Mouse (Mus musculus): ENCODE results near the gene Gm19668. TPM values are rescaled to one million over a fixed set of nuclear protein-coding genes. Genes with fewer than 3 reads are reported as not detected.
"Not testable (repeated sequence)": the region's sequence is repeated elsewhere in the genome, so short reads cannot be mapped to it uniquely, and the experiment has no call there.

The Gm19668 gene
- polyA plus RNA-seq, 1 experiment = not detected

DNA sequence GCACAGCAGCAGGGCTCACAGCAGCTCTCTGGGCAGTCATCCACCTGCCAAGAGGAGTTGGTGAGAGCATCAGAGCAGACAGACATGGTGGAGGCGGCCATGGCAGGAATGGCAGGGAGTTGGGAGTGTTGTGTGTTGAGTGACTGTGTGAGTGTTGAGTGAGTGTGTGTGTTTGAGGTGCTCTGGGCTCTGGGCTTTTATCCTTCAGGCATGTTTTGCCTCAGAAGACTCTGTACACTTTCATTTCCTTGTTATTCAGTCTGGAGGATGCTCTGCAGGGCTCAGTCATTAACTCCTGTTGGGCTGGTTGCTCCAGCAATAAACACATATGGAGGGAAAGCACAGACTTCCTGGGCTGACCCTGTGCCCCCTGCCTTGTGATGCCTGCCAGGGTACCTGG lies 27.7 kb downstream of the Gm19668 start, which contains the start of gene Gm3238:
TSS of gene Gm3238 (minus strand) at position 101 of the 400 bp plus-strand sequence.
- H3K36me3 ChIP-seq (ENCODE audit: control insufficient read depth); H3K9me3 ChIP-seq (ENCODE audit: control insufficient read depth, low read length); H3K27me3 ChIP-seq (ENCODE audit: control insufficient read depth); H3K4me1 ChIP-seq (ENCODE audit: control insufficient read depth); H3K4me3 ChIP-seq (replicated peaks): not testable (repeated sequence)

DNA sequence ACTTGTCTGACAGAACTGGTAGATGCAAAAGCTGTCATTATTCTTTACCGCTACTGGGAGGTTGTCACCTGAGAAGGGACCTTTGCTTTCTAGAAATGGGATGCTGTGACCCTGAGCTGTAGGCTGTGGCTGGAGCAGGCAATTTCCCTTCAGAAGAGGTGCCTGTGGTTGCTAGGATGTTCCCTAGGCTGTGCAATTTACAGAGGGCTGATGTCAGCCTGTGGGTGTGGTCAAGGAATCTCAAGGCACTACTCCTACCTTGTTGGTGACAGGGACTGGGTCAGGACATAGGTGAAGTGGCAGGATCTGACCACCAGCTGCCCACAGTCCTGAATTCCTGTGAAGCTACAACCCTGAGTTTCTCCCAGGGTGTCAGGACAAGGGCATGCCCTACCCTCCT lies 29.2 kb downstream of the Gm19668 start:
- TF ChIP-seq TAL1 (IDR thresholded peaks at IDR 0.05; ENCODE audit: low read length) (no peak), GATA1 (IDR thresholded peaks at IDR 0.05; ENCODE audit: low read length) (no peak)
- H3K36me3 ChIP-seq (ENCODE audit: control insufficient read depth) = no peaks in the 10 kb centered on the region
- no peak overlapping the region for H3K4me3 ChIP-seq (replicated peaks)
- no peaks in the 10 kb centered on the region for H3K4me1 ChIP-seq (ENCODE audit: control insufficient read depth)
- no peaks in the 10 kb centered on the region for H3K9me3 ChIP-seq (ENCODE audit: control insufficient read depth, low read length)
- H3K27me3 ChIP-seq (ENCODE audit: control insufficient read depth) = no peaks in the 10 kb centered on the region

DNA sequence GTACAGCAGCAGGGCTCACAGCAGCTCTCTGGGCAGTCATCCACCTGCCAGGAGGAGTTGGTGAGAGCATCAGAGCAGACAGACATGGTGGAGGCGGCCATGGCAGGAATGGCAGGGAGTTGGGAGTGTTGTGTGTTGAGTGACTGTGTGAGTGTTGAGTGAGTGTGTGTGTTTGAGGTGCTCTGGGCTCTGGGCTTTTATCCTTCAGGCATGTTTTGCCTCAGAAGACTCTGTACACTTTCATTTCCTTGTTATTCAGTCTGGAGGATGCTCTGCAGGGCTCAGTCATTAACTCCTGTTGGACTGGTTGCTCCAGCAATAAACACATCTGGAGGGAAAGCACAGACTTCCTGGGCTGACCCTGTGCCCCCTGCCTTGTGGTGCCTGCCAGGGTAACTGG lies 39.4 kb downstream of the Gm19668 start, which contains the start of gene Gm3233:
TSS of gene Gm3233 (minus strand) at position 101 of the 400 bp plus-strand sequence.
- H3K27me3 ChIP-seq (ENCODE audit: control insufficient read depth); H3K4me1 ChIP-seq (ENCODE audit: control insufficient read depth); H3K4me3 ChIP-seq (replicated peaks); H3K9me3 ChIP-seq (ENCODE audit: control insufficient read depth, low read length); H3K36me3 ChIP-seq (ENCODE audit: control insufficient read depth): not testable (repeated sequence)

DNA sequence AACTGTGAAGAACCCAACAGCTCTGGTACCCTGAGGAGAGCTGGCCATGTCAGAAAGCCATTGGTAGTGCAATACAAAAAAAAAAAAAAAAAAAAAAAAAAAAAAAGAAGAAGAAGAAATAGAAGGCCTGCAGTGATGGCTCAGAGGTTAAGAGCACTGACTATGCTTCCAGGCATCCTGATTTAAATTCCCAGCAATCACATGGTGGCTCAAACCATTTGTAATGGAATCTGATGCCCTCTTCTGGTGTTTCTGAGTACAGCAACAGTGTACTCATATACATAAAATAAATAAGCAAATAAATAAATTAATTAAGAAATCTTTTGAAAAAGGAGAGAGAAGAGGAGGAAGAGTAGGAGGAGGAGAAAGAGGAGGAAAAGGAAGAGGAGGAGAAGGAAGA lies 45.5 kb downstream of the Gm19668 start:
- TF ChIP-seq TAL1 (IDR thresholded peaks at IDR 0.05; ENCODE audit: low read length) = no peak
- no peak for TF ChIP-seq GATA1 (IDR thresholded peaks at IDR 0.05; ENCODE audit: low read length)
- Histone ChIP-seq H3K4me3 (replicated peaks) (no peak overlapping the region), H3K9me3 (ENCODE audit: control insufficient read depth, low read length) (peaks cover 4% of the 10 kb centered on the region; the same call in 1 of the 2 replicates), H3K4me1 (ENCODE audit: control insufficient read depth) (no peaks in the 10 kb centered on the region), H3K27me3 (ENCODE audit: control insufficient read depth) (no peaks in the 10 kb centered on the region), H3K36me3 (ENCODE audit: control insufficient read depth) (no peaks in the 10 kb centered on the region)

DNA sequence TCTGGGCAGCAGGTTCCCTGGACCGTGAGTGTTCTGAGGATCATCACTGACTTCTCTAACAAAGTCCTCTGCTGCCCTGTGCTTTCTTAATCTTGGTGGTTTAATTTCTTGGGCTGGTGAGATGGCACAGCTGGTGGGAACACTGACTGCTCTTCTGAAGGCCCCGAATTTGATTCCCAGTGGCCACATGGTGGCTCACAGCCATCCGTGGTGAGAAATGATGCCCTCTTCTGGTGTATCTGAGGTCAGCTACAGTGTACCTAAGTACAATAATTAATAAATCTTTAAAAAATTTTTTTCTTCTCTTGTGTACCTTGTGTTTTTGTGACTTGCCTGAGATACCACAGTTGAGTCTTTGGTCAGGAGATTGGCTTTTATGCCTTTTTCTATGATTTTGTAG lies 46.6 kb downstream of the Gm19668 start:
- not testable (repeated sequence) for H3K36me3 ChIP-seq (ENCODE audit: control insufficient read depth); H3K27me3 ChIP-seq (ENCODE audit: control insufficient read depth); H3K4me3 ChIP-seq (replicated peaks); H3K4me1 ChIP-seq (ENCODE audit: control insufficient read depth)
- peaks cover 13% of the 10 kb centered on the region for H3K9me3 ChIP-seq (ENCODE audit: control insufficient read depth, low read length)

DNA sequence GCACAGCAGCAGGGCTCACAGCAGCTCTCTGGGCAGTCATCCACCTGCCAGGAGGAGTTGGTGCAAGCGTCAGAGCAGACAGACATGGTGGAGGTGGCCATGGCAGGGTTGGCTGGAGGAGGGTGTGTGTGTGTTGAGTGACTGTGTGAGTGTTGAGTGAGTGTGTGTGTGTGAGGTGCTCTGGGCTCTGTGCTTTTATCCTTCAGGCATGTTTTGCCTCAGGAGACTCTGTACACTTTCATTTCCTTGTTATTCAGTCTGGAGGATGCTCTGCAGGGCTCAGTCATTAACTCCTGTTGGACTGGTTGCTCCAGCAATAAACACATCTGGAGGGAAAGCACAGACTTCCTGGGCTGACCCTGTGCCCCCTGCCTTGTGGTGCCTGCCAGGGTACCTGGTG lies 47.7 kb downstream of the Gm19668 start, which contains the start of gene Gm9736:
TSS of gene Gm9736 (minus strand) at position 101 of the 400 bp plus-strand sequence.
- peaks cover 16% of the 10 kb centered on the region for H3K9me3 ChIP-seq (ENCODE audit: control insufficient read depth, low read length)
- not testable (repeated sequence) for H3K27me3 ChIP-seq (ENCODE audit: control insufficient read depth); H3K36me3 ChIP-seq (ENCODE audit: control insufficient read depth); H3K4me1 ChIP-seq (ENCODE audit: control insufficient read depth); H3K4me3 ChIP-seq (replicated peaks)

DNA sequence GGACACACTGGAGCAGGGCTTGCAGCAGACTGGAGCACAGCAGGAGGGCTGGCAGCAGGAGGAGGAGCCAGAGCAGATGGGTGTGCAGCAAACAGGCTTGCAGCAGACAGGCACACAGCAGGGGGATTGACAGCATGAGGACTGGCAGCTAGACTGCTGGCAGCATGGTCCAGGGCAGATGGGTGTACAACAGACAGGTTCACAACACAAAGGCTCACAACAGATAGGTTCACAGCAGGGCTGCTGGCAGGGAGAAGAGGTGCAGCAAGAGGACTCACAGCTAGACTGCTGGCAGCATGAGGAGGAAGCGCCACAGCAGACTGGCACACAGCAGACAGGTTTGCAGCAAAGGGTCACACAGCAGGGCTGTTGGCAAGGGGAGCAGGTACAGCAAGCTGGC lies 48.2 kb downstream of the Gm19668 start:
- not testable (repeated sequence) for H3K36me3 ChIP-seq (ENCODE audit: control insufficient read depth); H3K27me3 ChIP-seq (ENCODE audit: control insufficient read depth); H3K4me1 ChIP-seq (ENCODE audit: control insufficient read depth); H3K4me3 ChIP-seq (replicated peaks)
- peaks cover 17% of the 10 kb centered on the region for H3K9me3 ChIP-seq (ENCODE audit: control insufficient read depth, low read length)

Other genes with a start within 250 kb of the Gm19668 start
- gene Pttg1ip, start 217.4 kb downstream of the Gm19668 start, polyA plus RNA-seq (2012) = 7.2 and 9.7 TPM in 2 replicates
- 3.1 and 3.3 TPM in 2 replicates for gene Sumo3, start 193.0 kb downstream of the Gm19668 start, polyA plus RNA-seq (2012)
- gene Gm49325, start 192.9 kb downstream of the Gm19668 start, polyA plus RNA-seq (2012) = not detected in 2 replicates
- 2.6 and 2.9 TPM in 2 replicates for gene Ube2g2, start 176.9 kb downstream of the Gm19668 start, polyA plus RNA-seq (2012)
- not detected in 2 replicates for gene Tspear, start 112.6 kb downstream of the Gm19668 start, polyA plus RNA-seq (2012)
- gene Gm19402, start 108.4 kb downstream of the Gm19668 start, polyA plus RNA-seq (2012) = not detected in 2 replicates
- not detected in 2 replicates for gene Gm9508, start 101.9 kb downstream of the Gm19668 start, polyA plus RNA-seq (2012)
- not detected in 2 replicates for gene Gm10272, start 92.5 kb downstream of the Gm19668 start, polyA plus RNA-seq (2012)
- gene Gm10024, start 87.7 kb downstream of the Gm19668 start, polyA plus RNA-seq (2012) = not detected in 2 replicates
- gene Gm10142, start 83.3 kb downstream of the Gm19668 start, polyA plus RNA-seq (2012) = not detected in 2 replicates
- not detected in 2 replicates for gene Krtap12-1, start 78.5 kb downstream of the Gm19668 start, polyA plus RNA-seq (2012)
- not detected in 2 replicates for gene Gm10100, start 72.6 kb downstream of the Gm19668 start, polyA plus RNA-seq (2012)
- gene Gm18596, start 56.5 kb downstream of the Gm19668 start, polyA plus RNA-seq (2012) = not detected in 2 replicates
- not detected in 2 replicates for gene Gm9736, start 47.8 kb downstream of the Gm19668 start, polyA plus RNA-seq (2012)
- not detected in 2 replicates for gene Gm3233, start 39.5 kb downstream of the Gm19668 start, polyA plus RNA-seq (2012)
- not detected in 2 replicates for gene Gm3238, start 27.8 kb downstream of the Gm19668 start, polyA plus RNA-seq (2012)
- not detected in 2 replicates for gene Gm7138, start 22.2 kb downstream of the Gm19668 start, polyA plus RNA-seq (2012)
- gene Gm3250, start 16.6 kb downstream of the Gm19668 start, polyA plus RNA-seq (2012) = not detected in 2 replicates
- gene Gm7137, start 10.9 kb downstream of the Gm19668 start, polyA plus RNA-seq (2012) = not detected in 2 replicates
- not detected in 2 replicates for gene Gm9639, start 4.1 kb downstream of the Gm19668 start, polyA plus RNA-seq (2012)
- not detected in 2 replicates for gene Gm9507, start 12.7 kb upstream of the Gm19668 start, polyA plus RNA-seq (2012)
- not detected in 2 replicates for gene Gm2696, start 15.5 kb upstream of the Gm19668 start, polyA plus RNA-seq (2012)
- not detected in 2 replicates for gene Krtap10-4, start 28.0 kb upstream of the Gm19668 start, polyA plus RNA-seq (2012)
- gene Krtap10-10, start 36.8 kb upstream of the Gm19668 start, polyA plus RNA-seq (2012) = 0.04 TPM in 1 of 2 replicates, not detected in the other
- not detected in 2 replicates for gene Gm36176, start 47.7 kb upstream of the Gm19668 start, polyA plus RNA-seq (2012)
- not detected in 2 replicates for gene Gm10318, start 53.7 kb upstream of the Gm19668 start, polyA plus RNA-seq (2012)
- not detected in 2 replicates for gene Gm3285, start 62.8 kb upstream of the Gm19668 start, polyA plus RNA-seq (2012)
- 0.01 TPM in 1 of 2 replicates, not detected in the other for gene Lrrc3, start 103.4 kb upstream of the Gm19668 start, polyA plus RNA-seq (2012)
- gene Trpm2, start 171.4 kb upstream of the Gm19668 start, polyA plus RNA-seq (2012) = 0.01 and 0.02 TPM in 2 replicates
- 1.2 and 2.4 TPM in 2 replicates for gene 1810043G02Rik, start 179.4 kb upstream of the Gm19668 start, polyA plus RNA-seq (2012)
- gene Pfkl, start 210.9 kb upstream of the Gm19668 start, polyA plus RNA-seq (2012) = 21.8 and 26.2 TPM in 2 replicates
- gene Dnmt3l, start 242.8 kb upstream of the Gm19668 start, polyA plus RNA-seq (2012) = not detected in 2 replicates
- not detected in 2 replicates for gene Aire, start 244.5 kb upstream of the Gm19668 start, polyA plus RNA-seq (2012)

All from erythroblast, embryonic 14.5 days (primary cell).